Mouse (Mus musculus): ENCODE measurements around the gene Phf7.
A peak's percentile ranks its signal among the peaks of the same experiment; 100 is the strongest.

Gene Phf7

GRCm38 (mm10) chr14:31195968-31196367, 55.1 kb downstream of the Phf7 start:
- DNase-seq: peak; percentile 91

GRCm38 (mm10) chr14:31195521-31195920, 55.6 kb downstream of the Phf7 start:
- peak; percentile 96 for DNase-seq

GRCm38 (mm10) chr14:31194891-31195513, 56.1 kb downstream of the Phf7 start:
- DNase-seq: peak; percentile 99

- DNase-seq: no peak
Measured at GRCm38 (mm10) chr14:31194441-31194840, 56.7 kb downstream of the Phf7 start.

- DNase-seq: no peak
Measured at GRCm38 (mm10) chr14:31193791-31194190, 57.3 kb downstream of the Phf7 start.

- DNase-seq: no peak
Measured at GRCm38 (mm10) chr14:31191936-31192335, 59.2 kb downstream of the Phf7 start.

- DNase-seq: no peak
Measured at GRCm38 (mm10) chr14:31189348-31189747, 61.8 kb downstream of the Phf7 start.

- DNase-seq: peak; percentile 98
Measured at GRCm38 (mm10) chr14:31188771-31189181, 62.3 kb downstream of the Phf7 start.

Measured in heart, adult 11 months (tissue).